Mouse (Mus musculus) effector memory CD4-positive, alpha-beta T cell, adult 7 months (primary cell): ENCODE results near the gene Gm45844. TPM values are rescaled to one million over a fixed set of nuclear protein-coding genes. Genes with fewer than 3 reads are reported as not detected.

Source experiments
- polyA plus RNA-seq: library from polyadenylated mRNA; unstranded; fragments of 100-300 nt; shearing (Covaris generic); gene quantifications from one replicate; pipeline ENCODE4 v1.2.1, GENCODE M21; 2017

Gene Gm45844
- polyA plus RNA-seq: 0.85 TPM

DNA sequence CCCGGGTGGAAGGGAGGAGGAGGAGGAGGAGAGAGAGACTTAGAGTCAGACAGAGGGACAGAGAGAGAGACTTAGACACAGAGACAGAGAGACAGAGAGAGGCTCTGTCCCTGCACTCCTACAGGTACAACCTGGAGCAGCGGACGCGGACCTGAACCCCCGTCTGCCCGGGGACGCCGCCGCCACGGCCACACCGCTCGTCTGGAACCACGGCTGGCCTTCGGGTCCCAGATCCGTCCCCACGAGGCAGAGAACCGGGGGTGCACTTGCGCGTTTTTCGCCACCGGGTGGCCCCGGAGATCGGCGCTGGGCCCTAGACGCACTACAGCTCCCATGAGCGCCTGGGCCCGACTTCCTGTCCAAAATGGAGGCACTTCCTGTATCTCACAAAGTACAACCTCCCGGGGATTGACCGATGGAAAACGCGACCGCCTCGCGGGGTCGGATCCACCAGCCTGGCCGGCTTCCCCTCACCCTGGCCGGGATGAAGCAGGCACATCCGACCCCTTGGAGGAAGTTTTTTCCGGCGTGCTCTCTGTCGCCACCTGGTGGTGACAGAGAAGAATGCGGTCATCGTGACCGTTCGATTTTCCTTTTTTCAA lies at the start of gene Gm45844:
Gm45844 (minus strand) TSS at position 324 of the 602 bp plus-strand sequence.

DNA sequence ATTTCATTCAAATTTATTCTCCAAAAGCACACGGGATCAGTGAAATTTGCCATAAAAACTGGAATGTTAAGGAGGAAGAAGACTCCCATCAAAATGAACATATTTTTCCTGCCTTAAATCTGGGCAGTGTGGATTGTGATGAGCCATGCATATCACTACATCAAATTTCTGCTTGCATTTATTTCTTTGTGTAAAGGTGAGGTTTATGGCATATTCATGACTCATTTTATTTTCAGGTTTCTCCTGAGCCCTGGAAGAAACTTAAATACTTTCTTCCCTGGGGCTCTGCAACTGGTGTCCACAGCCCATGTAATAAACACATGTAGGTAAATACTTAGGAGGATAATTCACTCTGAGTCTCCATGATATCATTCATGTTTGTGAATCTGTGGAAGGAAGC lies 30.9 kb downstream of the Gm45844 start, which contains the start of gene Vmn2r29:
Vmn2r29 (minus strand) TSS at position 101 of the 400 bp plus-strand sequence.

GRCm38 (mm10) chr7:7209313-7210151 lies 68.6 kb downstream of the Gm45844 start, which contains the start of gene Zfp772:
TSS of gene Zfp772 (minus strand) at chr7:7209998.

DNA sequence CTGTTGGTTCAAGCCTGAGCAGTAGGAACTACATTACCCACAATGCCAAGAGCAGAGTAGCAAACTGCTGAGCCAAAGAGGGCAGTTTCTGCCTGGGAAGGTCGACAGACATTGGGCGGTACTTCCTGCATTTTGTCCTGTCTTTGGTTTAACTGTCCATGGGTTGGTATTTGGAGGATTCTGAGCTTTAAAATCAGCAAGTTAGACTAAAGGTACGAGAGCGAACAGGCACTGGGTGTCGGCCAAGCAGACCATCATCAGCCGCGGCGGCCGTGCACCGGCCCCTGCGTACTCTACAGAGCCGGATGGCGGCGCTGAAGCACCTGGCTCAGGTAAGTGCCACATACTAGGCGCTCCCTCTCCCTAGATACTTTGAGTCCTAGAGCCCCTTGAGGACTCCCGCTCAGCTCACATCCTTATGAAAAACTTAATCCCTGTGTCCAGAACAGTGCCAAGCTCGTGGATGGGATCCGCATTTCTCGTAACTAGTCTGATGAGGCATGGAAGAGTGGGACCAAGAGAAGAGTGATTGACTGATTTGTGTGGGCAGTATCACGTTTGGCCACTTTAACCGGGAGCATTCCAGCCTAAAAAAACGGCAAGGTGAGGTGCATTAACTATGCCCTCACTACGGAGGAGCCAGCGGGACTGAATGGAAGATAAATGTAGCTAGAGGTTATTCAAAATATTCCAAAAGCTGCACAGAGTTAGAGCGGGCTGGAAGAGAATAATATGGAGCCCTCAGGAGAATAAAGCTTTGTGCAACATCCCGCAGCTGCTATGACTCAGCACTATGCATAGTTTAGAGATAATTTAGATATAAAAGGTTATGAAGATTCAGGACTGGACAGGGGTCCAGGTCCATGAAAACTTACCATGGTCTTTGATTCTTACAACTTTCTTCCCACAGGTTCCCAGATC lies 106.6 kb downstream of the Gm45844 start, which contains the start of gene Zfp418:
Zfp418 (plus strand) TSS at position 104 of the 921 bp plus-strand sequence.

Other genes starting within 250 kb of the Gm45844 start
- 67.5 TPM for gene Zfp954, start 156.8 kb downstream of the Gm45844 start, polyA plus RNA-seq
- gene Zfp773, start 141.5 kb downstream of the Gm45844 start, polyA plus RNA-seq: 24.0 TPM
- gene Zfp418, start 107.0 kb downstream of the Gm45844 start, polyA plus RNA-seq: 1.4 TPM
- gene Zfp772, start 68.3 kb downstream of the Gm45844 start, polyA plus RNA-seq: 2.0 TPM
- not detected for gene Vmn2r29, start 31.0 kb downstream of the Gm45844 start, polyA plus RNA-seq
- gene Clcn4, start 22.6 kb upstream of the Gm45844 start, polyA plus RNA-seq: 65.0 TPM
- gene Vmn2r30, start 59.3 kb upstream of the Gm45844 start, polyA plus RNA-seq: not detected
- not detected for gene Gm45783, start 96.3 kb upstream of the Gm45844 start, polyA plus RNA-seq
- 0.20 TPM for gene Vmn2r31, start 121.4 kb upstream of the Gm45844 start, polyA plus RNA-seq
- gene Vmn2r32, start 201.7 kb upstream of the Gm45844 start, polyA plus RNA-seq: not detected